ENCODE assay signal across 16 mouse cellular contexts in the genomic region with DNA sequence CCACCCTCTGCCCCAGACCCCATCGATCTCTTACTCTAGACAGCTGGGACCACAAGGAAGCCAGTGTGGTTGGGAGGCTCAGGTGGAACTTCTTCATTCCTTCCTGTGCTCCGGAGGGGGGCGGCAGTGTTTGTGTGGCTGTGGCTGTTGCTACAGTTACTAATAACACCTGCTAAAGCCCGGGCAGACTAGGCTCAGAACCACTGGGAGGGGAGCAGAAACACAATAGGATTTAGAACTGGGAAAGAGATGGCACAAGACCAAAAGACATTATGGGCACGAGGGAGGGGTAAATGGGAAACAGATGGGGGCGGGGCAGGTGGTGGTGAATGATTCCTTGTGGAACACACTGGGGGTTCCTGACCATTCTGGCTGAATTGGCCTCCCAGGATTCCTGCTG. TPM values are rescaled to one million over a fixed set of nuclear protein-coding genes. Genes with fewer than 3 reads are reported as not detected.
DNase-seq lines count a peak whose midpoint lies in the region; ATAC-seq and TF ChIP-seq lines count a peak whose summit lies in the region.
"Had no signal": no experiment of that assay in that cellular context is flagged by ENCODE, and none has a peak within 500 bp of the region (broad histone marks: within the 10 kb centered on the region; RNA-seq: fewer than 3 reads in every experiment).

No protein-coding gene starts in this region.

- H3K4me2 ChIP-seq in kidney, postnatal 0 days (ENCODE audit: low read length) = no peak overlapping the region
- H3K4me2 ChIP-seq in stomach, postnatal 0 days (replicated peaks; ENCODE audit: low read depth) = no peak overlapping the region
- H3K4me2 ChIP-seq: forebrain, embryonic 15.5 days had no signal

- H3K9ac ChIP-seq in kidney, postnatal 0 days (ENCODE audit: low read depth, low read length) = no peak overlapping the region
- H3K9ac ChIP-seq in stomach, postnatal 0 days (ENCODE audit: low read length) = no peak overlapping the region
- H3K9ac ChIP-seq: forebrain, embryonic 15.5 days; liver, postnatal 0 days had no signal

- no peak overlapping the region for H3K4me3 ChIP-seq in kidney, postnatal 0 days (replicated peaks; ENCODE audit: low read depth, low read length)
- H3K4me3 ChIP-seq in stomach, postnatal 0 days (ENCODE audit: low read depth, low read length) = no peak overlapping the region
- H3K4me3 ChIP-seq: forebrain, embryonic 15.5 days had no signal

- 46% methylated on average over 6 of the region's 6 CpGs for WGBS in kidney, postnatal 0 days
- WGBS in stomach, postnatal 0 days = 31% methylated on average over 6 of the region's 6 CpGs

- no peaks in the 10 kb centered on the region for H3K9me3 ChIP-seq in kidney, postnatal 0 days (replicated peaks; ENCODE audit: low read length)
- no peaks in the 10 kb centered on the region for H3K9me3 ChIP-seq in stomach, postnatal 0 days (ENCODE audit: control insufficient read depth, low read length)
- H3K9me3 ChIP-seq: forebrain, embryonic 15.5 days had no signal

- no peak for DNase-seq in kidney, postnatal 0 days (ENCODE audit: low spot score)
- no peak for DNase-seq in kidney, adult 18-20 months
- DNase-seq in NIH3T3 (ENCODE audit: low read depth) = peak; percentile 63
- peak; percentile 53 for DNase-seq in stomach, postnatal 0 days (ENCODE audit: low spot score)
- no peak for DNase-seq in right cerebral cortex, adult 2 months (ENCODE audit: low spot score in 2 of 2)
- no peak for DNase-seq in right cerebral cortex, adult 18-20 months
- no peak for DNase-seq in urinary bladder, adult 18-20 months (ENCODE audit: low spot score in 2 of 2)
- DNase-seq: gastrocnemius, postnatal 25 days; heart, postnatal 10 days; liver, postnatal 0 days; right cerebral cortex, postnatal 14 days had no signal

- ATAC-seq in kidney, postnatal 0 days (replicated peaks; ENCODE audit: low FRiP score, low read depth) = no peak
- peak; percentile 76 to 83 for ATAC-seq in hematopoietic stem cell, adult 5-6 weeks (replicated peaks in 1 of 2; ENCODE audit: insufficient read depth in 1 of 2, low FRiP score in 2 of 2, low TSS enrichment in 1 of 2, low read depth in 1 of 2, poor library complexity in 2 of 2, severe bottlenecking in 2 of 2)
- no peak for ATAC-seq in stomach, postnatal 0 days (ENCODE audit: low FRiP score, low TSS enrichment)
- ATAC-seq: activated CD4-positive, CD25-positive, alpha-beta regulatory T cell, adult 4 months; forebrain, embryonic 15.5 days; liver, postnatal 0 days had no signal

- no peaks in the 10 kb centered on the region for H3K27me3 ChIP-seq in kidney, postnatal 0 days (ENCODE audit: insufficient read depth, low read length)
- H3K27me3 ChIP-seq in stomach, postnatal 0 days (ENCODE audit: control insufficient read depth, insufficient read depth, low read length) = no peaks in the 10 kb centered on the region
- H3K27me3 ChIP-seq: CH12.LX; forebrain, embryonic 15.5 days had no signal

- H3K4me1 ChIP-seq in kidney, postnatal 0 days (replicated peaks; ENCODE audit: insufficient read depth, low read length) = no peaks in the 10 kb centered on the region
- 0 out of 2 replicates have a peak, but pooled peaks cover 2% of the 10 kb centered on the region for H3K4me1 ChIP-seq in stomach, postnatal 0 days (replicated peaks; ENCODE audit: control insufficient read depth, insufficient read depth)

- peak overlapping the region; percentile 50; the same call in 1 of the 2 replicates for H3K27ac ChIP-seq in kidney, postnatal 0 days
- H3K27ac ChIP-seq in stomach, postnatal 0 days (replicated peaks) = peak overlapping the region; percentile 53
- H3K27ac ChIP-seq: forebrain, embryonic 15.5 days had no signal

- no peak for TF ChIP-seq EP300 in stomach, postnatal 0 days (optimal IDR thresholded peaks at IDR 0.05)

- TF ChIP-seq CTCF in kidney, postnatal 0 days (IDR thresholded peaks at IDR 0.05; ENCODE audit: low read depth) = no peak
- TF ChIP-seq CTCF in stomach, postnatal 0 days (IDR thresholded peaks at IDR 0.05; ENCODE audit: low read depth) = 0 out of 2 replicates have a peak, but pooled peaks have one; percentile 13

- no peaks in the 10 kb centered on the region for H3K36me3 ChIP-seq in kidney, postnatal 0 days (ENCODE audit: insufficient read depth, low read length)
- no peaks in the 10 kb centered on the region for H3K36me3 ChIP-seq in stomach, postnatal 0 days (ENCODE audit: control insufficient read depth, insufficient read depth, low read length)
- H3K36me3 ChIP-seq: forebrain, embryonic 15.5 days had no signal

RNA-seq across cellular contexts. Expression of a gene that starts 47.4 kb away (rescaled TPM):
- 0.09 TPM in 1 of 2 replicates, not detected in the other for polyA plus RNA-seq in kidney, postnatal 0 days (2015; fragmentation: Nextera tagmentation; extraction: Ambion mirVana)
- 0.99 and 3.3 TPM in 2 replicates for total RNA-seq in hematopoietic stem cell, adult 5-6 weeks (2017)
- not detected in 2 replicates for polyA plus RNA-seq in stomach, postnatal 0 days (2015; fragmentation: Nextera tagmentation; extraction: Ambion mirVana)
- total RNA-seq: gastrocnemius, postnatal 25 days had no signal
- polyA plus RNA-seq: activated CD4-positive, CD25-positive, alpha-beta regulatory T cell, adult 4 months; forebrain, embryonic 15.5 days had no signal

RNA-seq across cellular contexts. Expression of a gene that starts 55.7 kb away (rescaled TPM):
- polyA plus RNA-seq in kidney, postnatal 0 days (2015; fragmentation: Nextera tagmentation; extraction: Ambion mirVana) = 531 and 571 TPM in 2 replicates
- total RNA-seq in hematopoietic stem cell, adult 5-6 weeks (2017) = not detected in 2 replicates
- polyA plus RNA-seq in stomach, postnatal 0 days (2015; fragmentation: Nextera tagmentation; extraction: Ambion mirVana) = 0.93 and 1.8 TPM in 2 replicates
- total RNA-seq: CH12.LX; gastrocnemius, postnatal 25 days; heart, postnatal 10 days; left cerebral cortex, adult 8-10 months had no signal
- polyA plus RNA-seq: activated CD4-positive, CD25-positive, alpha-beta regulatory T cell, adult 4 months; forebrain, embryonic 15.5 days had no signal

Comparison
In these comparisons a context has a peak if more than half of its experiments do, and no peak if none do; other contexts are left out.
1. ATAC-seq: peak in hematopoietic stem cell, adult 5-6 weeks (2 of 2); none in kidney, postnatal 0 days (single experiment) and stomach, postnatal 0 days (single experiment).
2. DNase-seq: peak in NIH3T3 (single experiment) and stomach, postnatal 0 days (single experiment); none in kidney, postnatal 0 days (single experiment), kidney, adult 18-20 months (single experiment), right cerebral cortex, adult 2 months (0 of 2), right cerebral cortex, adult 18-20 months (single experiment) and urinary bladder, adult 18-20 months (0 of 2).
3. RNA of a gene that starts 55.7 kb away (polyA plus RNA-seq): 531 to 571 TPM in kidney, postnatal 0 days; 0.93 to 1.8 TPM in stomach, postnatal 0 days; every median in the first group is over 100 times any median in the second.